Mouse (Mus musculus) olfactory bulb, adult 2 months (tissue): ENCODE results near the gene Trappc13.

Experiments used
- CTCF ChIP-seq: fragments of 200-500 bp; IDR thresholded peaks from 2 replicates; pipeline ENCODE4 v1.5.1; 2012; ENCODE audit warnings: low read depth, mild to moderate bottlenecking, low read length, moderate library complexity; ENCODE audit not compliant: insufficient read depth
- POLR2A ChIP-seq: fragments of 200-500 bp; IDR thresholded peaks from 2 replicates; pipeline ENCODE4 v1.6.1; 2012; ENCODE audit warnings: mild to moderate bottlenecking, low read depth, low read length, moderate library complexity; ENCODE audit not compliant: insufficient read depth

DNA sequence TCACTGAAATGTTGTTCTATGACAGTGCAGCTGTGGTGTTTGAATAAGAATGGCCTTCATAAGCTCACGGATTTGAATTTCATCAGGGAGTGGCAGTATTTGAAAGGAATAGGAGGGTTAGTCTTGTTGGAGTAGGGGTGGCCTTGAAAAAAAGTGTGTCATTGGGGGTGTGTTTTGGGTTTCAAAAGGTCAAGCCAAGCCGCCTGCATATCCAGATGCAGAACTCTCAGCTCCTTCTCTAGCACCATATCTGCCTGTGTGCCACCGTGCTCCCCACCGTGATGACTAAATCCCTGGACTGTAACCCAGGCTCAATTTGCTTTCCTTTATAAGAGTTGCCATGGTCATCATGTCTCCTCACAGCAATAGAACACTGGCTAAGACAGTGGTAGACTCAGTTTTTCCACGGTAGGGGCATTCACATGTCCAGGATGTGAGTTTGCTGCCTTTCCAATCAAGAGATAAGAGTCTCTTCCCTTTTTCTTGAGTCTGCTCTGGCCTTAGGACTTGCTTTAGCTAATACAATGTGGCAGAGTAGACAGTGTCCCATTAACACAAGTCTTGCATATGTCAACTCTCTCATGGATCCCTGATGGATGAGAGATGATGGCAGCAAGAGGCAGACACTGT, 76.5 kb downstream of the Trappc13 start:
- TF ChIP-seq POLR2A (no peak), CTCF (no peak)
